Mouse (Mus musculus) MEL (cell line): ENCODE results near the gene Parp2.

ENCODE experiments used
- GATA1 ChIP-seq: IDR thresholded peaks from 2 replicates; pipeline ENCODE4 v1.6.1; 2011; ENCODE audit warnings: low read depth, low read length, improper control_type of control experiment
- RCOR1 ChIP-seq: IDR thresholded peaks from 2 replicates; pipeline ENCODE4 v1.6.1; 2012; ENCODE audit warnings: low read depth, mild to moderate bottlenecking, inconsistent platforms, low read length, improper control_type of control experiment
- UBTF ChIP-seq: IDR thresholded peaks from 2 replicates; pipeline ENCODE4 v1.6.1; 2012; ENCODE audit warnings: low read depth, mild to moderate bottlenecking, inconsistent platforms, low read length, improper control_type of control experiment, moderate library complexity, borderline replicate concordance; ENCODE audit not compliant: insufficient read depth

DNA sequence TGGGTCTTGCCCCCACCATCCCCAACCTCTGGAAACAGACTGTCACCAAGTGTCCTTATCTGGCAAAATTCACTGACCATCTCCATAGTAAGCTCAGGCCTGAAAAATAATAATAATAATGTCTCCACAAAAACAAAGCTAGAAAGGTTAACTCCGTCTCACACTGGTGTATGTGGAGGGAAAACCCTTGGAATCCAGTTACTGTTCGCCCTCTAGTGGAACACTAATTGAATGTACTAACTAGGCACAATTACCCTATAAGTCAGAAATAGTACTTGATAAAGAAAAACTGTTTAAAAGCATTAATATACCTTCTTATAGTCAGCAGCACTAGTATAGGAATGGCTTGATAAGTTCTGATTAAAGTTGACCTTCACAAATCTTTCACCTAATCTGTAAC is 19.5 kb upstream of the Parp2 start:
- TF ChIP-seq UBTF (no peak), RCOR1 (no peak), GATA1 (no peak)
